Mouse (Mus musculus) embryo, embryonic 9.5 days (tissue): ENCODE data around the gene Dennd5a.
A peak's percentile ranks its signal among the peaks of the same experiment; 100 is the strongest.

Source experiments
- DNase-seq: peaks from one replicate; pipeline ENCODE4 v3.0.0-alpha.2; 2017; ENCODE audit errors: extremely low spot score

The Dennd5a gene

GRCm38 (mm10) chr7:109963707-109964106 lies 3.4 kb upstream of the Dennd5a start:
- DNase-seq, result no peak

- no peak for DNase-seq
Measured at GRCm38 (mm10) chr7:109962596-109962995, 2.3 kb upstream of the Dennd5a start.

- DNase-seq, result no peak
Measured at GRCm38 (mm10) chr7:109961570-109961969, 1.3 kb upstream of the Dennd5a start.

- DNase-seq, result no peak
Measured at GRCm38 (mm10) chr7:109960613-109961154, 414 bp upstream of the Dennd5a start.

GRCm38 (mm10) chr7:109958843-109959715 lies 1.2 kb downstream of the Dennd5a start:
- no peak for DNase-seq

GRCm38 (mm10) chr7:109957996-109958789 lies 2.1 kb downstream of the Dennd5a start:
- no peak for DNase-seq

- no peak for DNase-seq
Measured at GRCm38 (mm10) chr7:109954622-109955401, 5.5 kb downstream of the Dennd5a start.

- DNase-seq, result no peak
Measured at GRCm38 (mm10) chr7:109951297-109951696, 9.0 kb downstream of the Dennd5a start.

GRCm38 (mm10) chr7:109944421-109945034 lies 15.7 kb downstream of the Dennd5a start:
- DNase-seq, result no peak

- DNase-seq, result no peak
Measured at GRCm38 (mm10) chr7:109929628-109930027, 30.6 kb downstream of the Dennd5a start.

- no peak for DNase-seq
Measured at GRCm38 (mm10) chr7:109928365-109928764, 31.9 kb downstream of the Dennd5a start.

GRCm38 (mm10) chr7:109924965-109925364 lies 35.3 kb downstream of the Dennd5a start:
- DNase-seq, result no peak

GRCm38 (mm10) chr7:109922889-109923288 lies 37.4 kb downstream of the Dennd5a start:
- DNase-seq, result no peak

GRCm38 (mm10) chr7:109906165-109906564 lies 54.1 kb downstream of the Dennd5a start:
- no peak for DNase-seq

GRCm38 (mm10) chr7:109900921-109901320 lies 59.3 kb downstream of the Dennd5a start:
- DNase-seq, result no peak

- no peak for DNase-seq
Measured at GRCm38 (mm10) chr7:109898911-109899310, 61.4 kb downstream of the Dennd5a start.

GRCm38 (mm10) chr7:109892530-109892929 lies 67.7 kb downstream of the Dennd5a start:
- DNase-seq, result peak; percentile 58

GRCm38 (mm10) chr7:109891786-109892185 lies 68.5 kb downstream of the Dennd5a start:
- DNase-seq, result no peak

- DNase-seq, result no peak
Measured at GRCm38 (mm10) chr7:109890256-109890655, 70.0 kb downstream of the Dennd5a start.

- DNase-seq, result no peak
Measured at GRCm38 (mm10) chr7:109889300-109889699, 71.0 kb downstream of the Dennd5a start.

GRCm38 (mm10) chr7:109886249-109886648 lies 74.0 kb downstream of the Dennd5a start:
- DNase-seq, result no peak
